Mouse (Mus musculus) layer of hippocampus, adult 11-12 months (tissue): ENCODE measurements around the gene Kcns3.
"Not testable (repeated sequence)": the region's sequence is repeated elsewhere in the genome, so short reads cannot be mapped to it uniquely, and the experiment has no call there.

Source experiments
- DNase-seq: peaks from one replicate; pipeline ENCODE4 v3.0.0; 2022; ENCODE audit warnings: low spot score

Gene Kcns3

GRCm38 (mm10) chr12:11071079-11071478 lies 79.8 kb downstream of the Kcns3 start:
- no peak for DNase-seq

- no peak for DNase-seq
Observed at GRCm38 (mm10) chr12:11066865-11067264, 84.0 kb downstream of the Kcns3 start.

GRCm38 (mm10) chr12:11052676-11053075 lies 98.2 kb downstream of the Kcns3 start:
- not testable (repeated sequence) for DNase-seq

- DNase-seq = no peak
Observed at GRCm38 (mm10) chr12:11041821-11042220, 109.0 kb downstream of the Kcns3 start.
